Mouse (Mus musculus) midbrain, embryonic 11.5 days (tissue): ENCODE data around the gene Ncor2. TPM values are rescaled to one million over a fixed set of nuclear protein-coding genes. Genes with fewer than 3 reads are reported as not detected.

ENCODE experiments used
- ATAC-seq: fragments of 200-750 bp; cut with Nextera tagmentation; 2 replicates; pipeline ENCODE4 v1.8.0; 2017; ENCODE audit warnings: moderate TSS enrichment, moderate library complexity; ENCODE audit not compliant: low FRiP score
- DNase-seq: peaks from one replicate; pipeline ENCODE4 v3.0.0; 2015; ENCODE audit warnings: low spot score; ENCODE audit errors: missing footprints
- H3K27ac ChIP-seq: fragments of 300-500 bp; sonication (generic); 2 replicates; pipeline ENCODE4 v1.5.1; 2014; ENCODE audit warnings: low read depth, low read length
- H3K27me3 ChIP-seq: fragments of 300-500 bp; sonication (generic); 2 replicates; pipeline ENCODE4 v1.6.1; 2014; ENCODE audit warnings: mild to moderate bottlenecking, low read length, moderate library complexity, mixed read lengths; ENCODE audit not compliant: control insufficient read depth, insufficient read depth
- H3K36me3 ChIP-seq: fragments of 300-500 bp; sonication (generic); 2 replicates; pipeline ENCODE4 v1.6.1; 2014; ENCODE audit warnings: mild to moderate bottlenecking, low read length, moderate library complexity, mixed read lengths; ENCODE audit not compliant: control insufficient read depth, insufficient read depth
- H3K4me1 ChIP-seq: fragments of 300-500 bp; sonication (generic); 2 replicates; pipeline ENCODE4 v1.6.1; 2014; ENCODE audit warnings: low read length; ENCODE audit not compliant: control insufficient read depth, insufficient read depth
- H3K4me2 ChIP-seq: fragments of 300-500 bp; sonication (generic); 2 replicates; pipeline ENCODE4 v1.6.1; 2014; ENCODE audit warnings: mild to moderate bottlenecking, moderate library complexity
- H3K4me3 ChIP-seq: fragments of 300-500 bp; sonication (generic); 2 replicates; pipeline ENCODE4 v1.5.1; 2014; ENCODE audit warnings: low read depth, low read length
- H3K9ac ChIP-seq: fragments of 300-500 bp; sonication (generic); 2 replicates; pipeline ENCODE4 v1.6.1; 2014; ENCODE audit warnings: low read length
- H3K9me3 ChIP-seq: fragments of 300-500 bp; sonication (generic); 2 replicates; pipeline ENCODE4 v1.6.1; 2016; ENCODE audit warnings: low read length; ENCODE audit not compliant: control insufficient read depth
- WGBS: fragments of 180-500 bp; shearing (Covaris S2); extraction: QIAGEN DNeasy Blood & Tissue Kit; methylation state at CpG from one replicate; pipeline ENCODE4 v1.1.7; 2014; 5-methylcytosine and 5-hydroxymethylcytosine counted together
- polyA plus RNA-seq: library from polyadenylated mRNA; unstranded; fragments of >200 nt; fragmentation: Nextera tagmentation; extraction: Ambion mirVana; gene quantifications from 2 replicates; pipeline ENCODE4 v1.2.1, GENCODE M21; 2014

The Ncor2 gene
- polyA plus RNA-seq, 1 experiment from 2014 or later = 13.4 TPM

DNA sequence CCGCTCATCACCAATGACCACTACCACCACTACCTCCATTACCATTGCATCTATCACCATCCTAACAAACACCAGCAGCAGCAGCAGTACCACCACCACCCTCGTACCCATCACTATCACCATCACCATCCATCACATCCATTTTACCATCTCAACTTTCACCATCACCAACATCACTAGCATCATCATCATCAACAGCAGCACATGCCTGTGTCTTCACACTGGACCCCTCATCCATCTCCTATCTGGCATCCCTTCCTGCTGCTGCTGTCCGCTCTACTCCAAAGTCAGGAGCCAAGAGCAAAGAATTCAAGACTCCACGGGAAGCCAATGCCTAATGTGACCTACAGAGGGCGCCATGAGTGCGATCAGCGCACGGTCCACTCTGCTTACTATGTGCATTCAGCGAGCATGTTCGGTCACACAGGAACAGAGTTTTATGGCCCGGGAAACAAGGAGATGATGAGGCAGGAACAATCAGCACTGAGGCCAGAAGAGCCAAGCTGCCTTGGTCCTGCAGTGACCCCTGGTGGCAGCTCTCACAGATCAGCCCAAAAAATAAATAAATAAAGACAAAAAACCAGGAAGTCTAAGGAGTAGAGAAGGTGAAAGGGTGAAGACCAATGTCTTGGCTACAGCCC, 71.9 kb downstream of the Ncor2 start:
- H3K4me1 ChIP-seq = peaks cover 21% of the 10 kb centered on the region

DNA sequence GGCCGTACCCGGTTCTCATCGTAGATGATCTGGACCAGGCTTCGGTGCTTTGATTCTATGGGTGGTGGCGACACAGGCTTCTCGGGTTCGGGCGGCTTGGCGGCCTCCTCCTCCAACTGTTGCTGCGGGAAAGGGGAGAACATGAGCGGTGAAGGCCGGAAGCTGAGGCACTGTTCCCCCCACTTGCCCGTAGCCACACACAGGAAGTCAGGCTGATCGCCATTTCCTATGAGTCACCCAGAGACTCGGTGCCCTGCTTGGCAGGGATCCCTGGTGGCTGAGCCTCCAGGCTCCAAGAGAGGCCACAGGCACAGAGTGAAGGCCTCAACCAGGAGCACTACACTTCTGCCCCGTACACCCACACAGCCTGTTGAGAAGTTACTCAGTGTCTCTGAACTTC, 72.8 kb downstream of the Ncor2 start:
- H3K4me1 ChIP-seq = peaks cover 19% of the 10 kb centered on the region
- no peak overlapping the region for H3K4me2 ChIP-seq
- peaks cover 14% of the 10 kb centered on the region for H3K36me3 ChIP-seq
- no peaks in the 10 kb centered on the region for H3K27me3 ChIP-seq
- DNase-seq = no peak
- H3K4me3 ChIP-seq = no peak overlapping the region
- no peaks in the 10 kb centered on the region; the same call in 1 of the 2 replicates for H3K9me3 ChIP-seq
- no peak for ATAC-seq
- no peak overlapping the region for H3K9ac ChIP-seq
- WGBS = 92% methylated on average over 16 of the region's 16 CpGs
- no peak overlapping the region for H3K27ac ChIP-seq

More for the DNA sequence above, 71.9 kb downstream of the Ncor2 start:
- no peaks in the 10 kb centered on the region; the same call in 1 of the 2 replicates for H3K9me3 ChIP-seq
- peaks cover 14% of the 10 kb centered on the region for H3K36me3 ChIP-seq
- peak; percentile 90 for DNase-seq
- WGBS = 73% methylated on average over 11 of the region's 11 CpGs
- H3K27me3 ChIP-seq = no peaks in the 10 kb centered on the region
- no peak for ATAC-seq
- H3K4me3 ChIP-seq = no peak overlapping the region
- H3K4me2 ChIP-seq = no peak overlapping the region
- H3K27ac ChIP-seq = no peak overlapping the region
- no peak overlapping the region for H3K9ac ChIP-seq

DNA sequence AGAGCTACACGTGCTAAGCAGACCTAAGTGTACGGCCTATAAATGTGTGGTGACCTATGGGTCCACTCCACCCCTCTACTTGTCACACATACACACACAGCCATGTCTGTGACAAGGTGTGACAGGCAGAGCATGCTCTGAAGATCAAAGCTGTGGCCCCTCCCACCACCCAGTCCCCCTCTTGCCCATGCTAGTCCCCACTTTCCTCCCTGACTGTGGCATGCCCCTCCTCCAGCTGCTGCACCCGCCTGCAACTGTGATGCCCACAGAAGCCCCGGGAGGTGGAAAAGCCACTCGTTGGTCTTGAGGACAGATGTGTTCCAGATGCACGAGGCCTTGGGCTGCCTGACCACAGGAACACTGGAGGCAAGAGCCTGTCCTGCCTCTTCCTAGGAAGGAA, 74.2 kb downstream of the Ncor2 start:
- no peak for DNase-seq
- H3K27ac ChIP-seq = peak overlapping the region; percentile 8; the same call in 1 of the 2 replicates

DNA sequence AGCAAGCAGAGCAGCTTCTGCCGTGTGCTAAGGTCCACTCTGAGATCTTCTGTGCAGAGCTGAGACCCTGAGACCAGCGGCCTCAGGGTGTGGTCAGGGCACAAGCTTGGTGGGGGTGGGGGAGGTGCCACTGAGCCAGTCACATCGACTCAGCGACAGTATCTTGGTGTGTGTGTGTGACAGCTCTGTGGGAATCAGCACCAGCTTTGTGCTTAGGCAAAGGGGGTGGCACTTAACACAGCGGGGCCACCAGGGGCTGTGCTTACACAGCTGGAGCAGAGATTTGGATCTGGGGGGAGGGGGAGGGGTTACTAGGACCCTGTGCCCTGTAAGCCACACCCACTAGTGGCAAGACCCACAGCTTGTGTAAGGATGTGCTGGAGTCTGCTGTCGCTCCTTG, 75.6 kb downstream of the Ncor2 start:
- DNase-seq (no peak), ATAC-seq (0 out of 2 replicates have a peak, but pooled peaks have one; percentile 17)
- Histone ChIP-seq H3K9ac (no peak overlapping the region), H3K4me2 (no peak overlapping the region), H3K36me3 (peaks cover 8% of the 10 kb centered on the region), H3K4me3 (no peak overlapping the region), H3K9me3 (no peaks in the 10 kb centered on the region; the same call in 1 of the 2 replicates), H3K4me1 (peaks cover 15% of the 10 kb centered on the region), H3K27ac (no peak overlapping the region; the same call in 1 of the 2 replicates), H3K27me3 (no peaks in the 10 kb centered on the region)
- WGBS = 25% methylated on average over 6 of the region's 6 CpGs

More for the DNA sequence above, 74.2 kb downstream of the Ncor2 start:
- Histone ChIP-seq H3K9ac (no peak overlapping the region), H3K4me1 (peaks cover 15% of the 10 kb centered on the region), H3K4me2 (no peak overlapping the region), H3K27me3 (no peaks in the 10 kb centered on the region), H3K9me3 (no peaks in the 10 kb centered on the region; the same call in 1 of the 2 replicates), H3K4me3 (no peak overlapping the region), H3K36me3 (peaks cover 18% of the 10 kb centered on the region)
- 46% methylated on average over 6 of the region's 6 CpGs for WGBS
- no peak for ATAC-seq

DNA sequence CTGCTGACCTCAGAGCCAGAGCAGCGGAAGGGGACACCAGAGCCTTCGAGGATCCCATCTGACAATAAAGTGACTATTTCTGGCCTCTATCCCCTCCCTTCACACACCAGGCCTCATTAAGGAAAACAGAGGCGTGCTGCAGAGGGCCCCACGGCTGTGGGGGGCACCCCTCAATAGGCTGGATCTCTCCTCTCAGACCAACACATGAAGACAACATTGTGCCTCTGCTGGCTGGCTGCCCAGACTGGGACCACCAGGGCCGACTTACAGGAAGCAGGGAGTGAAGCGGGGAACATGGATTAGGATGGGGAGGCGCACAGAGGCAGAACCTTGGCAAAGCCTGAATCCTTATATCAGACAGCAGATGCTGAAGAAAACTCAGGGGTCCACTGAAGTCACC, 76.1 kb downstream of the Ncor2 start:
- 71% methylated on average over 7 of the region's 7 CpGs for WGBS
- Histone ChIP-seq H3K4me3 (no peak overlapping the region), H3K36me3 (peaks cover 4% of the 10 kb centered on the region)

DNA sequence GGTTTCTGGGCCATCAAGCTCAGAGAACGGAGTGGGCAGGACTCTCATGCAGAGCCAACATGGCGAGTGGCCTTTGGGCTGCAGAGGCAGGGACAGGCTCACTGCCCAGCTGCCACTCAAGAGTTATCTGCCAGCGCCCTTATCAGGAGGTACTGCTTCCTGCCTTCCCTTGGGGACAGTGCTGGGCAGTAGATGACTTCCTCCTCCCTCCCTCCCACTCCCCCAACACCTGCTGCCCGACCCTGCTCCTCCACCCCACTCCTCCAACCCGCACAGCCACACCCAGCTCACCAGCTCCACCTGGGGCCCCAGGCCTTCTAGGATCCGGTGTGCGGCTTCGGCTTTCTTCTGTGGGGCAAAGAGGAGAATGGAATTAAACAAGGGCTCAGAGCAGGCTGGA, 76.7 kb downstream of the Ncor2 start:
- DNase-seq (no peak), ATAC-seq (no peak)
- Histone ChIP-seq H3K27ac (peak overlapping the region; percentile 48; the same call in 1 of the 2 replicates), H3K9ac (no peak overlapping the region), H3K9me3 (no peaks in the 10 kb centered on the region), H3K4me1 (peaks cover 15% of the 10 kb centered on the region), H3K4me2 (no peak overlapping the region), H3K36me3 (peaks cover 7% of the 10 kb centered on the region), H3K4me3 (no peak overlapping the region), H3K27me3 (no peaks in the 10 kb centered on the region)
- 86% methylated on average over 8 of the region's 8 CpGs for WGBS

More for the DNA sequence above, 76.1 kb downstream of the Ncor2 start:
- ATAC-seq (no peak; the same call in 1 of the 2 replicates), DNase-seq (no peak)
- Histone ChIP-seq H3K27me3 (no peaks in the 10 kb centered on the region), H3K4me2 (no peak overlapping the region), H3K27ac (peak overlapping the region; percentile 48; the same call in 1 of the 2 replicates), H3K4me1 (peaks cover 15% of the 10 kb centered on the region), H3K9ac (no peak overlapping the region), H3K9me3 (no peaks in the 10 kb centered on the region)

DNA sequence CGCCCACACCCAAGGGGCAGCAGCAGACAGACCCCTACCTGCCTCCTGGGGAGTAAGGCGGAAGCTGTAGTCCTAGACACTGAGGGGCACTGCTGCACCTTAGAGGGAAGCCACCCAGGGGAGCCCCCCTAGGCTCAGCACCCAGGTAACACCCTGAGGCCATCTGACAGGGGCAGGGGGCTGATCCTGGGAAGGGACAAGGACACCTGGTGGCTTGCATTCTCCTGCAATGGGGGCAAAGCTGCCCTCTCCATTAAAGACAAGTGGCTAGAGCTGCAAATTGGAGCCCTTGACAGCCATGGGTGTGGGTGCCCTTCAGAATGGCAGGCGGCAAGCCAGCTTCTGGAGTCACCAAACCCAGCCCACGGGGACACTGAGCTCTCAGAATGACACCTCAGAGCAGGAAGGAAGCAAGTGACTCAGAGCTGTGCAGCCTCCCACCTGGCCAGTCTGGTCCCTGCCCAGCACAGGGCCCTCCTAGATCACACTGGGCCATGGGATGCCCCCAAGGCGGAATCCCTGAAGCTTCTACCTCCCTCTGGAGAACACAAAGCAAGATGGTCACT, 79.2 kb downstream of the Ncor2 start:
- no peaks in the 10 kb centered on the region for H3K9me3 ChIP-seq
- no peak overlapping the region for H3K9ac ChIP-seq
- H3K36me3 ChIP-seq = peaks cover 9% of the 10 kb centered on the region
- H3K4me3 ChIP-seq = no peak overlapping the region
- peaks cover 12% of the 10 kb centered on the region for H3K4me1 ChIP-seq
- ATAC-seq (no peak), DNase-seq (no peak)
- 89% methylated on average over 5 of the region's 5 CpGs for WGBS
- no peak overlapping the region for H3K4me2 ChIP-seq
- H3K27ac ChIP-seq = no peak overlapping the region
- H3K27me3 ChIP-seq = no peaks in the 10 kb centered on the region

DNA sequence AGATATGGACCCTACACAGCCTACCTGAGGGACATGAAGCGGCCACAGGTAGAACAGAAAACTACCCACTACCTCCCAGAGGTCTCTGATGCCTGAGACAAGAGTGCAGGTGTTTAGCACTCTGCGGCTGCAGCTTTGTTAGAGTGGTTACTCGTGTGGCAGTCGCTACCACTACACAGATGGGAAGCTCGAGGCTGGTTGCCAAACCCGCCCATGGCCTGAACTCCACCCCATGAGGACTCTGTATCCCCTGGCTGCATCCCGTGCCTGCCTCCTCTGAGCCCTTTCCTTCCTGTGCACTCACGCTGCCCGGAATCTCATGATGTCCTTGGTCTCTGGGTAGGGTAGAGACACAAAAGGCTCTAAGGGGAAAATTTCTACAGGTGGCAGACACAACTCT, 80.3 kb downstream of the Ncor2 start:
- Histone ChIP-seq H3K4me2 (no peak overlapping the region), H3K4me1 (peaks cover 9% of the 10 kb centered on the region), H3K9me3 (no peaks in the 10 kb centered on the region), H3K4me3 (no peak overlapping the region), H3K36me3 (peaks cover 9% of the 10 kb centered on the region), H3K27me3 (no peaks in the 10 kb centered on the region), H3K27ac (no peak overlapping the region), H3K9ac (no peak overlapping the region)
- 93% methylated on average over 9 of the region's 9 CpGs for WGBS
- no peak for DNase-seq
- ATAC-seq = no peak

DNA sequence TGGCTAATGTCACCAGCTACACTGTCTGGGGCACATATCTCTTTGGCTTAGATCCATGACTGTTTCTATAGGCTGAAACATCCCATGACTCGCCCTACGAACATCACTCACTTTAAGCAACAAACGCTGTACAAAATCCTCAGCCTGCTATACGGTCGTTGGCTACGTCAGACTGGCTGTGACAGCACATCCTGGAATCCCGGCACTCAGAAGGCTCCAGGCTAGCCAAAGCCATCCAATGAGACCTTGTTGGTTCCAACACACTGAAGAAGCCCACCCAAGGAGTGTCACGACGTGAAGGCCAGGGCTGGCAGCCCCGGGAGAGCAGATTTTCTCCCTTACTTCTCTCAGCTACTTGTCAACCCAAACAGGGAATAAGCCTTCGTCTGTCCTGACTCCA, 82.7 kb downstream of the Ncor2 start:
- Histone ChIP-seq H3K9me3 (no peaks in the 10 kb centered on the region), H3K4me2 (no peak overlapping the region), H3K27ac (no peak overlapping the region), H3K4me1 (no peaks in the 10 kb centered on the region), H3K27me3 (no peaks in the 10 kb centered on the region), H3K36me3 (peaks cover 11% of the 10 kb centered on the region), H3K9ac (no peak overlapping the region), H3K4me3 (no peak overlapping the region)
- whole genome bisulfite sequencing = 92% methylated on average over 11 of the region's 11 CpGs
- no peak for ATAC-seq
- DNase-seq = no peak
